Mouse (Mus musculus): ENCODE data around the gene Spaca6. TPM values are rescaled to one million over a fixed set of nuclear protein-coding genes. Genes with fewer than 3 reads are reported as not detected.

Gene Spaca6
- polyA plus RNA-seq, 1 experiment from 2014 or later: 8.2 TPM

DNA sequence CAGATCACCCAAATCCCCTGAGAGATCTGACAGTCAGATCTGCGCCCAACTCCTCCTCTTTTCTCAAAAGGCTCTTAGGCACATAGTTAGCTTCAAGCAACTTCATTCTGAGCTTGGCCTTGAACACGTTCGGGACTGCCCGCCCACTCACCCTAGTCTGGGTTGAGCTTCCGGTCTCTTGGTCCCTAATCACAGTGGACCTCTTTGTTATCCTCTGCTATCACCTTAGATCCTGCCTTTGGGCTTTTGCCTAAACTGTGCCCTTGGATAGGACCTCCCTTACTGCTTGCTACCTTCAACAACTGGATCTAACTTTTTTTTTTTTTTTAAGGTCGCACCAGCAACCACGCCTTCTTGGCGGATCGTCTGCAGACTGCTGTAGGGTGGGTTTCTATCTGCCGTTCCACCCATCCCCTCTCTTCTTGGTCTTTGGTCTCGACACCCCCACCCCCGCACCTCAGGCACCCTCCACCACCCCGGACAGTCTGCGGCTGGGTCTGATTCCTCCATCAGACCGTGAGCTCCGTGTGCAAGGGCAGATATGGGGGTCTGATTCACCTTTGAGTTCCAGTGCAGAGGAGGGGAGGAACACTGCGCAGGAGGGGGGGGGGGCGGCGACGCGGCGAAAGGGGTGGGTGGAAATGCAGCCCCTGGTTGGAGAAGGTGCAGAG is 902 bp upstream of the Spaca6 start:
- Histone ChIP-seq H3K27ac (replicated peaks) (peak overlapping the region; percentile 98), H3K9ac (ENCODE audit: low read length) (peak overlapping the region; percentile 86), H3K4me3 (ENCODE audit: low read depth, low read length) (peak overlapping the region; percentile 87), H3K4me2 (replicated peaks; ENCODE audit: low read depth) (peak overlapping the region; percentile 84), H3K9me3 (ENCODE audit: control insufficient read depth, low read length) (no peaks in the 10 kb centered on the region), H3K27me3 (ENCODE audit: control insufficient read depth, insufficient read depth, low read length) (no peaks in the 10 kb centered on the region), H3K4me1 (replicated peaks; ENCODE audit: control insufficient read depth, insufficient read depth) (no peaks in the 10 kb centered on the region; the same call in 1 of the 2 replicates), H3K36me3 (ENCODE audit: control insufficient read depth, insufficient read depth, low read length) (no peaks in the 10 kb centered on the region)
- DNase-seq (ENCODE audit: low spot score): peak; percentile 48
- ATAC-seq (ENCODE audit: low FRiP score, low TSS enrichment): peak; percentile 10; the same call in 1 of the 2 replicates
- TF ChIP-seq CTCF (IDR thresholded peaks at IDR 0.05; ENCODE audit: low read depth) (no peak), EP300 (optimal IDR thresholded peaks at IDR 0.05) (no peak)
- 1% methylated on average over 20 of the region's 22 CpGs for WGBS

DNA sequence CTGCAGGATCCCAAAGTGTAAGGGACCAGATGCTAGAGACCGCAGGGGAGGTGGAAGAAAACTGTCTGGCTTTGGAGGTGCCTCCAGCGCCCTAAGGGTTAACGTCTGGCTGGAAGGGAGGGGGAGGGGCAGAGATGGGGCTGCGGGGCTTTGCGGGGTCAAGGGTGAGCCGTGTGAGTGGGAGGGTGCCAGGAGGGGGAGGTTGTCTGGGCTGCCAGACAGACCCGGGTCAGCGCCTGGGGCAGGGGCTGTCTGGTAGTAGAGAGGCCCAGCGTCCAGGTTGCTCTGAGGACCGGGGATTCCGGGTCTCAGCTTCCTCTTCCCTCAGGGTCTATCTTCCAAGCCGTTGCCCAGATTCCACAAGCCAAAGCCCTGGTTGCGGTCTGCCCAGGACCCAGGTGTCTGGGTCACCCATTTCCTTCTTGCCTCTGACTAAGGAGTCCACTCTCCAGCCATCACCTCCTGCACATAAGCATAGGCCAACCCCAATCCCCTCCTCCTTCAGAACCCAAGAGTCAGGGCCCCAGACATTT is 766 bp downstream of the Spaca6 start:
- peak; percentile 38 for ATAC-seq (ENCODE audit: low FRiP score, low TSS enrichment)
- peak overlapping the region; percentile 86 for H3K9ac ChIP-seq (ENCODE audit: low read length)
- peak; percentile 62 for DNase-seq (ENCODE audit: low spot score)
- 2% methylated on average over 13 of the region's 13 CpGs for WGBS
- peak overlapping the region; percentile 84 for H3K4me2 ChIP-seq (replicated peaks; ENCODE audit: low read depth)
- peak overlapping the region; percentile 87 for H3K4me3 ChIP-seq (ENCODE audit: low read depth, low read length)
- H3K4me1 ChIP-seq (replicated peaks; ENCODE audit: control insufficient read depth, insufficient read depth): no peaks in the 10 kb centered on the region; the same call in 1 of the 2 replicates
- no peaks in the 10 kb centered on the region for H3K36me3 ChIP-seq (ENCODE audit: control insufficient read depth, insufficient read depth, low read length)
- peak overlapping the region; percentile 98 for H3K27ac ChIP-seq (replicated peaks)
- no peaks in the 10 kb centered on the region for H3K9me3 ChIP-seq (ENCODE audit: control insufficient read depth, low read length)
- H3K27me3 ChIP-seq (ENCODE audit: control insufficient read depth, insufficient read depth, low read length): no peaks in the 10 kb centered on the region
- TF ChIP-seq CTCF (IDR thresholded peaks at IDR 0.05; ENCODE audit: low read depth) (no peak), EP300 (optimal IDR thresholded peaks at IDR 0.05) (no peak)

DNA sequence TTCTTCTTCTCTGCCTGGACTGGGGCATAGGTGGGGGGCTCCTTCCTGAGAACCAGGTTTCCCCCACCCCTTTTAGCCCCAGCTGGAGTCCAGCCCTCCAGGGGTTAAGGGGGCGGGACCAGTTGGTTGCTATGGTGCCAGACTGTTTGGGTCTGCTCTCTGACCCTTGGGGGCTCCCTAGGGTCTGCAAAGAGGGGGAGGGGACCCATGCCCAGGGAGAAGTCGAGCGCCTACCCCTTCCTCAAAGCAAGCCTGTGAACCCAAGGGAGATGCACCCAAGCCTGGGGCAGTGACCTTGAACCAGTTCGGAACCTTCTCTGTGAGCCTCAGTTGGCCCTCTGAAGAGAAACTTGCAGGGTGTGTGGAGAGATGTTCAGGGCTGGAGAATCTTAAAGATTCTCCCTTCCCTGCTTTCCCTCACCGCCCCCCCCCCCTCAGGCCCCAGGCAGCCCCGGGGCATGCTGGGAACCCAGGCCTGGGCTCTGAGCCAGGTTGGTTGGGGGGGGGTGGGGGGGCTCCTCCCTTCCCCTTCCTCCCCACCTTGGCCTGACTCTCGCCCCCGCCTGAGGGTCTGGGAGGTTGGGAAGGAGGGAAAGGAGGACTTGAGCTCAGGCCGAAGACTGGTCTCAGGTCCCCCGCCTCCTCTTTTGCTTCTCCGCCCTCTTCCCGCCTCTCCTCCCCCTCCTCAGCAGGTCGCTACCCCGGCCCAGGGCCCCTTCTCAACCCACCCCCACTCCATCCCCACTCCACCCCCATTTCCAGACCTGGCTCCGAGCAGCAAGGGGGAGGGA is 1.4 kb downstream of the Spaca6 start:
- TF ChIP-seq EP300 (optimal IDR thresholded peaks at IDR 0.05) (no peak), CTCF (IDR thresholded peaks at IDR 0.05; ENCODE audit: low read depth) (0 out of 2 replicates have a peak, but pooled peaks have one; percentile 3)
- H3K4me2 ChIP-seq (replicated peaks; ENCODE audit: low read depth): peak overlapping the region; percentile 84
- DNase-seq (ENCODE audit: low spot score): peak; percentile 73
- peak overlapping the region; percentile 98 for H3K27ac ChIP-seq (replicated peaks)
- WGBS: 0% methylated on average over 11 of the region's 15 CpGs
- H3K36me3 ChIP-seq (ENCODE audit: control insufficient read depth, insufficient read depth, low read length): no peaks in the 10 kb centered on the region
- peak overlapping the region; percentile 86 for H3K9ac ChIP-seq (ENCODE audit: low read length)
- H3K27me3 ChIP-seq (ENCODE audit: control insufficient read depth, insufficient read depth, low read length): no peaks in the 10 kb centered on the region
- ATAC-seq (ENCODE audit: low FRiP score, low TSS enrichment): peak; percentile 50
- H3K4me1 ChIP-seq (replicated peaks; ENCODE audit: control insufficient read depth, insufficient read depth): no peaks in the 10 kb centered on the region; the same call in 1 of the 2 replicates
- H3K9me3 ChIP-seq (ENCODE audit: control insufficient read depth, low read length): no peaks in the 10 kb centered on the region
- peak overlapping the region; percentile 87 for H3K4me3 ChIP-seq (ENCODE audit: low read depth, low read length)

DNA sequence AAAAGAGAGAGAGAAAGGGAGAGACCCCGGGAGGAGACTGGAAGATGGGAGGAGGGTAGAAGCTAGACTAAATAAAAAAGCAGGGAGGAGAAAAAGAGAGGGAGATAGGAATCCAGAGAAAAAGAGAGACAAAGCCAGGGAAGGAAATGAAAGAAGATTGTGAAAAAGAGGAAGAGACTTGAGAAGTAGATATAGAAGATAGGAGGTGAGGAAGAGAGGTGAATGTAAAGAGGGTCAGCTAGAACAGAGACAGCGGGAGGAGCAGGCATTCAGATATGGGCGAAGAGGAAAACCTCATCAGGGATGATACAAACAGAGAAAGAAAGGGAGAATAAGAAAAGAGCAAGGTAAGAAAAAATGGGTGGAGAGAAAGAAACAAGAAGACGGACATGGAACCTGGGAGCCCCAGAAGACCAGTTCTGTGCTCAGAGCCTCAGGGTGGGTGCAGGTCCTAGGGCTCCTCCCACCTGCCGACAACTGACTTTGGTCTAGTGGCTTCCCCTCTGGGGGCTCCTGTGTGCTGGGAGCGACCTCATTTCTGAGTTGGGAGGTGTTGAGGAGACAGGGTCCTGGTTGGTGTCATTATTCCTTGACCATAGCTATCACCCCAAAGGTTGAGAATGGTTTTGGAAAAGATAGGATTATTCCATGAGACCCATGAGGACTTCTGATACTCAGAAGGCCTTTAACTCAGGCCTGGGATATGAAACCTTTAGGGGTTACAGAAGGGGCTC is 2.3 kb downstream of the Spaca6 start:
- DNase-seq (ENCODE audit: low spot score) (no peak), ATAC-seq (ENCODE audit: low FRiP score, low TSS enrichment) (no peak)
- H3K27me3 ChIP-seq (ENCODE audit: control insufficient read depth, insufficient read depth, low read length): no peaks in the 10 kb centered on the region
- peak overlapping the region; percentile 98 for H3K27ac ChIP-seq (replicated peaks)
- peak overlapping the region; percentile 86 for H3K9ac ChIP-seq (ENCODE audit: low read length)
- TF ChIP-seq CTCF (IDR thresholded peaks at IDR 0.05; ENCODE audit: low read depth): no peak
- TF ChIP-seq EP300 (optimal IDR thresholded peaks at IDR 0.05): no peak
- no peaks in the 10 kb centered on the region for H3K9me3 ChIP-seq (ENCODE audit: control insufficient read depth, low read length)
- 11% methylated on average over 6 of the region's 6 CpGs for WGBS
- H3K4me3 ChIP-seq (ENCODE audit: low read depth, low read length): peak overlapping the region; percentile 87
- no peaks in the 10 kb centered on the region for H3K36me3 ChIP-seq (ENCODE audit: control insufficient read depth, insufficient read depth, low read length)
- peak overlapping the region; percentile 84 for H3K4me2 ChIP-seq (replicated peaks; ENCODE audit: low read depth)
- peaks cover 2% of the 10 kb centered on the region for H3K4me1 ChIP-seq (replicated peaks; ENCODE audit: control insufficient read depth, insufficient read depth)

DNA sequence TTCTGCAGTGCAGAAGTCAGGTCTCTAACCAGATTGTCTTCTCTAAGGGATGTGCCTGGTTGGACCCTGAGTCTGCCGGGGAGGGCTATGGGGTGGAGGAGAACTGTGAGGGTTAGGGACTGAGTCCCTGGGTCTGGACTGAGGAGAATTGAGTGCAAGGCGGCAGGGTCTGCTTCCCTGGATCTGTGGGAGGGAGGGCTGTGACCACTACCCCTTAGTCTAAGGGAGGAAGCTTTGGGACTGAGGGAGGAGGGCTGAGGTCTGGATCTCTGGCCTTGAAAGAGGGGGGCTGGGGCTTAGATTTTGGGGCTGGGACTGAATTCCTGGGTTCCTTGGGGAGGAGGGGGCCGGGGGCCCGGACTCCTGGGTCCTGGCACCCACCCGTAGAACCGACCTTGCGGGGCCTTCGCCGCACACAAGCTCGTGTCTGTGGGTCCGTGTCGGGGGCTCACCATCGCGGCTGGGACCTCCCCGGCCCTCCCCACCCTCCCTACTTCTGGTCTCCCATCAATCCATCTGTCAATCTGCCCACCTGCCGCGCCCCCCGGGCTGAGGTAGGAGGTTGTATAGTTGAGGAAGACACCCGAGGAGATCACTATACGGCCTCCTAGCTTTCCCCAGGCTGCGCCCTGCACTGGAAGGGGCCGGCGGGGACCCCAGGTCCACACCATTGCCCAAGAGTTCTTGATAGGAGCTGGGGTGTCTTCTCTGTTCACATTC is 3.0 kb downstream of the Spaca6 start:
- Histone ChIP-seq H3K9ac (ENCODE audit: low read length) (peak overlapping the region; percentile 56), H3K27me3 (ENCODE audit: control insufficient read depth, insufficient read depth, low read length) (no peaks in the 10 kb centered on the region), H3K27ac (replicated peaks) (0 out of 2 replicates have a peak overlapping the region, but pooled peaks have one; percentile 13), H3K4me1 (replicated peaks; ENCODE audit: control insufficient read depth, insufficient read depth) (peaks cover 5% of the 10 kb centered on the region), H3K36me3 (ENCODE audit: control insufficient read depth, insufficient read depth, low read length) (no peaks in the 10 kb centered on the region), H3K4me2 (replicated peaks; ENCODE audit: low read depth) (peak overlapping the region; percentile 84), H3K4me3 (ENCODE audit: low read depth, low read length) (peak overlapping the region; percentile 87), H3K9me3 (ENCODE audit: control insufficient read depth, low read length) (no peaks in the 10 kb centered on the region)
- 42% methylated on average over 22 of the region's 23 CpGs for WGBS
- ATAC-seq (ENCODE audit: low FRiP score, low TSS enrichment) (no peak), DNase-seq (ENCODE audit: low spot score) (no peak)
- TF ChIP-seq EP300 (optimal IDR thresholded peaks at IDR 0.05): no peak
- no peak for TF ChIP-seq CTCF (IDR thresholded peaks at IDR 0.05; ENCODE audit: low read depth)
